Mouse (Mus musculus) embryonic fibroblast, embryonic 13.5 days (primary cell): Measurements from ENCODE around the gene Il15. TPM values are rescaled to one million over a fixed set of nuclear protein-coding genes. Genes with fewer than 3 reads are reported as not detected.
A peak's percentile ranks its signal among the peaks of the same experiment; 100 is the strongest.

Experiments
- H3K27ac ChIP-seq: 2 replicates; pipeline ENCODE4 v1.5.1; 2012; ENCODE audit warnings: low read length, control low read depth, inconsistent platforms; ENCODE audit not compliant: insufficient read depth
- H3K4me1 ChIP-seq: 2 replicates; pipeline ENCODE4 v1.6.1; 2011; ENCODE audit warnings: low read length; ENCODE audit not compliant: control insufficient read depth, insufficient read depth
- H3K4me3 ChIP-seq: 2 replicates; pipeline ENCODE4 v1.5.1; 2011; ENCODE audit warnings: mild to moderate bottlenecking, control low read depth, low read length; ENCODE audit not compliant: insufficient read depth
- CTCF ChIP-seq: IDR thresholded peaks from 2 replicates; pipeline ENCODE4 v1.5.1; 2011; ENCODE audit warnings: mild to moderate bottlenecking, control low read depth, low read length, moderate library complexity, borderline replicate concordance; ENCODE audit not compliant: insufficient read depth
- POLR2A ChIP-seq: IDR thresholded peaks from 2 replicates; pipeline ENCODE4 v1.6.1; 2011; ENCODE audit warnings: low read depth, mild to moderate bottlenecking, control low read depth, low read length, moderate library complexity
- polyA plus RNA-seq: library from polyadenylated mRNA; stranded (reverse); fragments of >200 nt; gene quantifications from 2 replicates; pipeline ENCODE4 v1.2.4, GENCODE M21; 2011; ENCODE audit warnings: low read depth; ENCODE audit not compliant: missing spikeins, insufficient read length

Il15 gene
- 2.5 and 2.6 TPM in 2 replicates for polyA plus RNA-seq

- Histone ChIP-seq H3K27ac (peak within 1 kb of the TSS; percentile 19; the same call in 1 of the 2 replicates), H3K4me1 (peaks cover 2% of the 10 kb centered on the region), H3K4me3 (peak within 1 kb of the TSS; percentile 54)
- TF ChIP-seq POLR2A (peak; percentile 44; the same call in 1 of the 2 replicates), CTCF (no peak)
Observed at GRCm38 (mm10) chr8:82402686-82403330, at the start of gene Il15. Gene Il15 (minus strand): TSS chr8:82403222.

DNA sequence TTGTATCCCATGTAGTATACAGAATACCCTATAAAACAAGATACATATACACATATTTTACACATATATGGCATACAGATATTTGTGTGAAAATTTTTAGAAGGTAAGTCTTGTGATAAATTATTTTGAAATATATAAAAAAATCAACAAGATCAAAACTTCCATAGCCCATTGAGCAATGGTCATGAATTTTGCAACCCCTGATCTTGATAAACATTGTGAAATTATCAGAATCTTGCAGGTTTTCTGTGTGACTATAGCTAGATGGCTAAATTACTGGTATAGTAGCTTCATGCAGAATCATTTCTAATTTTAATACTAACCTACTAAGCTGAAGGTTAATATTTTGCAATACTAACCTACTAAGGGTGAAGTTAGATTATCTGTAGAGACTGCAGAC is 41.9 kb upstream of the Il15 start:
- TF ChIP-seq POLR2A (no peak), CTCF (no peak)
- H3K4me3 ChIP-seq: no peak overlapping the region
- H3K4me1 ChIP-seq: no peaks in the 10 kb centered on the region; the same call in 1 of the 2 replicates
- H3K27ac ChIP-seq: no peak overlapping the region

DNA sequence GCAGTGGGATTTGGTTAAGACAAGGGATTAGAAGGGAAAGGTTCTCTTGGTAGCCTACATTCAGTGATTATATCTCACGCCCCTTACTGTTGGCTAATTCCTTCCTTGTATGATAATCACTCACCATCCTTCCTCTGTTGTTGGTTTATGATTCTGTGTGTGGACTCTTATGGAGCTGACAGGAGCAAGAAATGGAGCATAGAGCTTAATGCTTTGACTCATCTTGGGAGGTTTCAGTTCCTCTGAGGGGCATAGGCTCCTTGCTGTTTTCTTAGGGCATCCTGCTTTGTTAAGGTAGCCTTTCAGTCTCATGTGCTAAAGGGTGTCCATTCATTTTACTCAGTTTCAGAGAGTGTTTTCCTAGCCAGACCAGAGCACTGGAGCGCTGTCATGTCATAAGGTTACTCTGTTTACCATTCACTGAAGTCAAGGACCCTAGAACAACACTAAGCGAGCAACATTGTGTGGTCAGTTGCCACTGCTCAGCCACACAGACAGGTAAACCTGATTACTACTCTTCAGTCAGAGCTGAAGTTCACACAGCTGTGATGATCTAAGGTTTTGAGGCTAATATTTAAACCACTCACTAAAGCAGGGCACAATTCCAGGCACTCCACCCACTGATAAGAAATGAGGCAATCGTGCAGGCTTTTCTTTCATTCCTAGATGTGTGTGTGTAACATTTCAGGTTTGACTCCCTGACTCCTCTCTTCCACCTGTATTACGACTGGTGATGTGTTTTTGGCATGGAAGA is 13.7 kb upstream of the Il15 start:
- H3K4me1 ChIP-seq: no peaks in the 10 kb centered on the region
- TF ChIP-seq CTCF (no peak), POLR2A (no peak)
- no peak overlapping the region for H3K4me3 ChIP-seq
- H3K27ac ChIP-seq: no peak overlapping the region

DNA sequence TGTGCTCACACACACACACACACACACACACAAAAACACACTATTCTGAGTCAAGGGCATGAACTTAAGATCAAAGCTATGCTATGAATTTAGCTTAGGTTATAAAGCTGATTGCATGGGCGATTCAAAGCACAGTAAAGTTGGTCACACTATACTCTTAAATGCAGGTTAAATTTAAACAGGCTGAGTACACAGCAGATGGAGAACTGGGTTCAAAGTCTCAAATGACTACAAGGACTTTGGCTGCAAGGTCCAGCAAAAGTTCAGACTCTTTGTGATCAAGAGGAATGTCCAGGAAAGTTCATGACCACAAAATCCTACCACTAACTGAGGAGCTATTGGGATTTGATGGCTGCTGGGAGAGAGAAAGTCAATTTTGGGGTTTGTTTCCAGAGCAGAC is 12.5 kb upstream of the Il15 start:
- no peak overlapping the region for H3K27ac ChIP-seq
- TF ChIP-seq CTCF (no peak), POLR2A (no peak)
- H3K4me3 ChIP-seq: no peak overlapping the region
- no peaks in the 10 kb centered on the region for H3K4me1 ChIP-seq

DNA sequence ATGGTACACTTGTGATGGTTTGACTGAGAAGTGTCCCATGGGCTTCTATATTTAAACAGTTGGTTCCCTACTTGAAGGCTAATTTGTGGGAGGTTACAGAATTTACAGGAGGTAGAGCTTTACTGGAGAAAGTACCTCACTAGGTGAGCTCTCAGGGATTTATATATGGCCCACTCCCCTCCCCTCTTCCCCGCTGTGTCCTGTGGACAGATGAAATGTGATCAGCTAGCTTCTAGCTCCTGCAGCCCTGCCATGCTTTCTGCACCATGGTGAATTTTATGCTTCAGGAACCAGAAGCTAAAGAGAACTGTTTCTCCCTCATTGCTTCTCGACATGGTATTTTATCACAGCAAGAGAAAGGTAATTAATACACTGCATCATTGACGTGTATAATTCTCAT is 7.1 kb upstream of the Il15 start:
- TF ChIP-seq POLR2A: no peak
- no peak for TF ChIP-seq CTCF
- no peak overlapping the region for H3K27ac ChIP-seq
- no peak overlapping the region for H3K4me3 ChIP-seq
- H3K4me1 ChIP-seq: no peaks in the 10 kb centered on the region

GRCm38 (mm10) chr8:82407060-82407459 is 4.0 kb upstream of the Il15 start:
- no peak for TF ChIP-seq POLR2A
- no peak for TF ChIP-seq CTCF
- Histone ChIP-seq H3K4me3 (no peak overlapping the region), H3K4me1 (no peaks in the 10 kb centered on the region), H3K27ac (no peak overlapping the region)

DNA sequence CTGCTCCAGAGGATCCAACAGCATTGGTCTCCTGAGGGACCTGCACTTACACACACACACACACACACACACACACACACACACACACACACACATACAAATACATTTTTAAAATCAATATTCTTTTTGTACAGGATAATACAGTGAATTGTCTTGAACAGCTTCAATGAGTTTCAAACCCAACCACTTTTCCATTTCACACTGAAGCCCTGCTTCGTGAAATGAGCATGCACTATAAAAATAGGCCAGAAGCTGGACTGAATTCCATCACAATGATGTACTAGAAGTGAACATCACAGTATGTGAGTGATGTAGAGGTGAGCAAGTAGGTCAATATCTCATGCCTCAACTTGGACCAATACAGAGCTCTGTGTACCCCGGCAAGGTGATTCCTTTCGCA is 1.0 kb upstream of the Il15 start:
- no peak overlapping the region for H3K4me3 ChIP-seq
- no peak overlapping the region for H3K27ac ChIP-seq
- peaks cover 2% of the 10 kb centered on the region for H3K4me1 ChIP-seq
- TF ChIP-seq POLR2A (no peak), CTCF (no peak)

- Histone ChIP-seq H3K27ac (peak overlapping the region; percentile 19; the same call in 1 of the 2 replicates), H3K4me3 (peak overlapping the region; percentile 54), H3K4me1 (peaks cover 2% of the 10 kb centered on the region)
- TF ChIP-seq POLR2A (no peak), CTCF (no peak)
Observed at GRCm38 (mm10) chr8:82402261-82402685, 749 bp downstream of the Il15 start.

DNA sequence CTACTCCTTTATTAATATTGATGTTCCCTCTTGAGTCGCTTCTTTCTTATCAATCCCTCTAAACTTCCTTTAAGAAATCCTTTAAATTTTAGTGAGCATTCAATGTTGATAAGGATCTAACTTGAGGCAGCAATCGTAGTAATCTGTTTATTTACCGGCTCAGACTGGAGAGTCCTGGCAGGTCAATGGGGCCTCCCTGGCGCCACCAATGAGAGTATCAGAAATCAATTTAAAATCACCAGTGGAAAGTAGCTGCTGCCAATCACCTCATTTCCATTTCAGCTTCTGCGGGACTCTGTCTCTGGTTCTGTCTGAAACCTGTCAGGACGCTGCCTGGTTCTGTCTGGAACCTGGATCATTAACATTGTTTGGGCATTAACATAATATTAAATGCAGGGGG is 1.5 kb downstream of the Il15 start:
- Histone ChIP-seq H3K27ac (no peak overlapping the region), H3K4me1 (peaks cover 2% of the 10 kb centered on the region), H3K4me3 (peak overlapping the region; percentile 54)
- TF ChIP-seq CTCF: no peak
- TF ChIP-seq POLR2A: no peak

- TF ChIP-seq CTCF: no peak
- no peak for TF ChIP-seq POLR2A
- Histone ChIP-seq H3K4me1 (peaks cover 2% of the 10 kb centered on the region), H3K4me3 (peak overlapping the region; percentile 10; the same call in 1 of the 2 replicates), H3K27ac (no peak overlapping the region)
Observed at GRCm38 (mm10) chr8:82401059-82401458, 2.0 kb downstream of the Il15 start.

GRCm38 (mm10) chr8:82400376-82400775 is 2.6 kb downstream of the Il15 start:
- Histone ChIP-seq H3K27ac (no peak overlapping the region), H3K4me1 (peaks cover 2% of the 10 kb centered on the region), H3K4me3 (no peak overlapping the region)
- TF ChIP-seq CTCF (no peak), POLR2A (no peak)
